Mouse (Mus musculus) testis, adult 2 months (tissue): ENCODE data around the gene Ripor2. TPM values are rescaled to one million over a fixed set of nuclear protein-coding genes. Genes with fewer than 3 reads are reported as not detected.

Experiments
- H3K27ac ChIP-seq: fragments of 200-500 bp; 2 replicates; pipeline ENCODE4 v1.5.1; 2012; ENCODE audit warnings: low read depth, low read length; ENCODE audit not compliant: control insufficient read depth, insufficient read depth
- H3K27me3 ChIP-seq: fragments of 200-500 bp; 2 replicates; pipeline ENCODE4 v1.6.1; 2012; ENCODE audit warnings: mild to moderate bottlenecking, low read length, moderate library complexity; ENCODE audit not compliant: control insufficient read depth, insufficient read depth
- H3K36me3 ChIP-seq: fragments of 200-500 bp; 2 replicates; pipeline ENCODE4 v1.6.1; 2012; ENCODE audit warnings: mild to moderate bottlenecking, low read length; ENCODE audit not compliant: control insufficient read depth, insufficient read depth
- H3K4me1 ChIP-seq: fragments of 200-500 bp; 2 replicates; pipeline ENCODE4 v1.6.1; 2012; ENCODE audit warnings: low read length; ENCODE audit not compliant: control insufficient read depth, insufficient read depth
- H3K4me3 ChIP-seq: fragments of 200-500 bp; 2 replicates; pipeline ENCODE4 v1.5.1; 2012; ENCODE audit warnings: low read depth, mild to moderate bottlenecking, low read length, moderate library complexity, mixed read lengths; ENCODE audit not compliant: control insufficient read depth
- CTCF ChIP-seq: fragments of 200-500 bp; IDR thresholded peaks from 2 replicates; pipeline ENCODE4 v1.5.1; 2012; ENCODE audit warnings: low read depth, mild to moderate bottlenecking, inconsistent platforms, low read length, moderate library complexity; ENCODE audit not compliant: control insufficient read depth, insufficient read depth, insufficient replicate concordance
- POLR2A ChIP-seq: fragments of 200-500 bp; IDR thresholded peaks from 2 replicates; pipeline ENCODE4 v1.6.1; 2012; ENCODE audit warnings: low read depth, mild to moderate bottlenecking, inconsistent platforms, low read length, moderate library complexity; ENCODE audit not compliant: control insufficient read depth
- polyA plus RNA-seq: library from polyadenylated mRNA; depleted of rRNA; stranded (reverse); fragments of >200 nt; gene quantifications from 2 replicates; pipeline ENCODE4 v1.2.3, GENCODE M21; 2012

Gene Ripor2
- polyA plus RNA-seq, 1 experiment, result 2.1 TPM

GRCm38 (mm10) chr13:24641491-24642430 is 59.8 kb downstream of the Ripor2 start:
- Histone ChIP-seq H3K4me3 (no peak overlapping the region), H3K36me3 (no peaks in the 10 kb centered on the region), H3K27ac (no peak overlapping the region), H3K4me1 (peaks cover 15% of the 10 kb centered on the region), H3K27me3 (no peaks in the 10 kb centered on the region)
- TF ChIP-seq CTCF (no peak), POLR2A (no peak)

GRCm38 (mm10) chr13:24645146-24645545 is 63.2 kb downstream of the Ripor2 start:
- Histone ChIP-seq H3K27ac (no peak overlapping the region), H3K36me3 (no peaks in the 10 kb centered on the region), H3K27me3 (no peaks in the 10 kb centered on the region), H3K4me1 (peaks cover 3% of the 10 kb centered on the region; the same call in 1 of the 2 replicates), H3K4me3 (no peak overlapping the region)
- TF ChIP-seq POLR2A (no peak), CTCF (no peak)

- Histone ChIP-seq H3K36me3 (no peaks in the 10 kb centered on the region), H3K27me3 (no peaks in the 10 kb centered on the region), H3K4me3 (no peak overlapping the region), H3K27ac (no peak overlapping the region), H3K4me1 (peaks cover 3% of the 10 kb centered on the region; the same call in 1 of the 2 replicates)
- no peak for TF ChIP-seq POLR2A
- TF ChIP-seq CTCF, result no peak
These were observed 64.3 kb downstream of the Ripor2 start for GRCm38 (mm10) chr13:24646324-24646723.

GRCm38 (mm10) chr13:24647444-24647843 is 65.5 kb downstream of the Ripor2 start:
- Histone ChIP-seq H3K36me3 (no peaks in the 10 kb centered on the region), H3K27ac (no peak overlapping the region), H3K27me3 (no peaks in the 10 kb centered on the region), H3K4me1 (peaks cover 3% of the 10 kb centered on the region; the same call in 1 of the 2 replicates), H3K4me3 (no peak overlapping the region)
- TF ChIP-seq POLR2A (no peak), CTCF (no peak)

GRCm38 (mm10) chr13:24648027-24648426 is 66.0 kb downstream of the Ripor2 start:
- Histone ChIP-seq H3K4me1 (peaks cover 3% of the 10 kb centered on the region; the same call in 1 of the 2 replicates), H3K4me3 (no peak overlapping the region), H3K27ac (no peak overlapping the region), H3K36me3 (no peaks in the 10 kb centered on the region), H3K27me3 (no peaks in the 10 kb centered on the region)
- TF ChIP-seq CTCF (no peak), POLR2A (no peak)

- no peak overlapping the region for H3K27ac ChIP-seq
- TF ChIP-seq CTCF, result no peak
- TF ChIP-seq POLR2A, result no peak
- no peak overlapping the region for H3K4me3 ChIP-seq
- no peaks in the 10 kb centered on the region for H3K27me3 ChIP-seq
- no peaks in the 10 kb centered on the region for H3K36me3 ChIP-seq
- H3K4me1 ChIP-seq, result peaks cover 3% of the 10 kb centered on the region; the same call in 1 of the 2 replicates
These were observed 66.7 kb downstream of the Ripor2 start for GRCm38 (mm10) chr13:24648668-24649067.

GRCm38 (mm10) chr13:24649099-24649498 is 67.1 kb downstream of the Ripor2 start:
- Histone ChIP-seq H3K36me3 (no peaks in the 10 kb centered on the region), H3K4me3 (no peak overlapping the region), H3K4me1 (no peaks in the 10 kb centered on the region), H3K27ac (no peak overlapping the region), H3K27me3 (no peaks in the 10 kb centered on the region)
- TF ChIP-seq CTCF, result no peak
- no peak for TF ChIP-seq POLR2A

- Histone ChIP-seq H3K4me1 (no peaks in the 10 kb centered on the region), H3K36me3 (no peaks in the 10 kb centered on the region), H3K4me3 (no peak overlapping the region), H3K27ac (no peak overlapping the region), H3K27me3 (no peaks in the 10 kb centered on the region)
- no peak for TF ChIP-seq POLR2A
- no peak for TF ChIP-seq CTCF
These were observed 69.0 kb downstream of the Ripor2 start for GRCm38 (mm10) chr13:24651018-24651417.
